Mouse (Mus musculus) kidney, embryonic 16.5 days (tissue): ENCODE data around the gene Cntn5. TPM values are rescaled to one million over a fixed set of nuclear protein-coding genes. Genes with fewer than 3 reads are reported as not detected.

ENCODE experiments used
- ATAC-seq: fragments of 200-750 bp; cut with Nextera tagmentation; 2 replicates; pipeline ENCODE4 v1.8.0; 2017; ENCODE audit warnings: moderate TSS enrichment; ENCODE audit not compliant: low FRiP score, low TSS enrichment
- H3K27ac ChIP-seq: fragments of 300-500 bp; sonication (generic); 2 replicates; pipeline ENCODE4 v1.5.1; 2014; ENCODE audit warnings: low read length
- H3K27me3 ChIP-seq: fragments of 300-500 bp; sonication (generic); 2 replicates; pipeline ENCODE4 v1.6.1; 2014; ENCODE audit warnings: low read length, control low read depth, mixed read lengths; ENCODE audit not compliant: insufficient read depth
- H3K36me3 ChIP-seq: fragments of 300-500 bp; sonication (generic); 2 replicates; pipeline ENCODE4 v1.6.1; 2014; ENCODE audit warnings: low read length, control low read depth, mixed read lengths; ENCODE audit not compliant: insufficient read depth
- H3K4me1 ChIP-seq: fragments of 300-500 bp; sonication (generic); 2 replicates; pipeline ENCODE4 v1.6.1; 2014; ENCODE audit warnings: low read length, control low read depth, mixed read lengths; ENCODE audit not compliant: insufficient read depth
- H3K4me2 ChIP-seq: fragments of 300-500 bp; sonication (generic); replicated peaks from 2 replicates; pipeline ENCODE4 v1.6.1; 2014; ENCODE audit warnings: low read depth, low read length
- H3K4me3 ChIP-seq: fragments of 300-500 bp; sonication (generic); 2 replicates; pipeline ENCODE4 v1.5.1; 2014; ENCODE audit warnings: mild to moderate bottlenecking, low read length
- H3K9ac ChIP-seq: fragments of 300-500 bp; sonication (generic); replicated peaks from 2 replicates; pipeline ENCODE4 v1.6.1; 2014; ENCODE audit warnings: low read length
- H3K9me3 ChIP-seq: fragments of 300-500 bp; sonication (generic); 2 replicates; pipeline ENCODE4 v1.6.1; 2016; ENCODE audit warnings: low read length, control low read depth
- WGBS: fragments of 180-500 bp; shearing (Covaris S2); extraction: QIAGEN DNeasy Blood & Tissue Kit; methylation state at CpG from one replicate; pipeline ENCODE4 v1.1.7; 2014; 5-methylcytosine and 5-hydroxymethylcytosine counted together
- microRNA-seq: library from miRNA; unstranded; fragments of <30 nt; microRNA quantifications from one replicate; pipeline ENCODE4, GENCODE M21; 2016
- polyA plus RNA-seq: library from polyadenylated mRNA; unstranded; fragments of >200 nt; fragmentation: Nextera tagmentation; extraction: Ambion mirVana; gene quantifications from 2 replicates; pipeline ENCODE4 v1.2.1, GENCODE M21; 2015

Cntn5 gene
- polyA plus RNA-seq, 1 experiment from 2014 or later = 0.31 TPM

GRCm38 (mm10) chr9:9646276-9646675, 1258.3 kb downstream of the Cntn5 start:
- H3K4me3 ChIP-seq = no peak overlapping the region
- H3K27ac ChIP-seq = no peak overlapping the region
- no peaks in the 10 kb centered on the region for H3K27me3 ChIP-seq
- H3K36me3 ChIP-seq = no peaks in the 10 kb centered on the region
- H3K9me3 ChIP-seq = no peaks in the 10 kb centered on the region
- WGBS = 63% methylated on average over 1 of the region's 1 CpGs
- no peak overlapping the region for H3K4me2 ChIP-seq
- no peak overlapping the region for H3K9ac ChIP-seq
- no peak for ATAC-seq
- H3K4me1 ChIP-seq = no peaks in the 10 kb centered on the region

Small RNA genes within 50 kb of the gene (microRNA-seq; reads per million reads assigned to microRNA genes)
- gene Gm24496 (not detected), gene Gm25086 (not detected), gene Gm26195 (not detected), gene Mir6237 (not detected)
